Mouse (Mus musculus) midbrain, postnatal 0 days (tissue): Measurements from ENCODE around the gene Ccdc88c. TPM values are rescaled to one million over a fixed set of nuclear protein-coding genes. Genes with fewer than 3 reads are reported as not detected.
"Not testable (repeated sequence)": the region's sequence is repeated elsewhere in the genome, so short reads cannot be mapped to it uniquely, and the experiment has no call there.

Experiments
- ATAC-seq: fragments of 200-750 bp; cut with Nextera tagmentation; 2 replicates; pipeline ENCODE4 v1.8.0; 2017; ENCODE audit warnings: moderate number of reproducible peaks, mild to moderate bottlenecking, moderate TSS enrichment, moderate library complexity; ENCODE audit not compliant: low FRiP score
- DNase-seq: peaks from one replicate; pipeline ENCODE4 v3.0.0-alpha.2; 2015; ENCODE audit warnings: low spot score
- H3K27ac ChIP-seq: fragments of 300-500 bp; sonication (generic); 2 replicates; pipeline ENCODE4 v1.5.1; 2014; ENCODE audit warnings: low read depth, mild to moderate bottlenecking, low read length, mixed read lengths
- H3K27me3 ChIP-seq: fragments of 300-500 bp; sonication (generic); 2 replicates; pipeline ENCODE4 v1.6.1; 2014; ENCODE audit warnings: low read length, control low read depth, mixed read lengths; ENCODE audit not compliant: insufficient read depth
- H3K36me3 ChIP-seq: fragments of 300-500 bp; sonication (generic); 2 replicates; pipeline ENCODE4 v1.6.1; 2014; ENCODE audit warnings: low read length, control low read depth, mixed read lengths; ENCODE audit not compliant: insufficient read depth
- H3K4me1 ChIP-seq: fragments of 300-500 bp; sonication (generic); 2 replicates; pipeline ENCODE4 v1.6.1; 2014; ENCODE audit warnings: mild to moderate bottlenecking, control low read depth, antibody characterized with exemption, low read length, mixed read lengths; ENCODE audit not compliant: insufficient read depth
- H3K4me2 ChIP-seq: fragments of 300-500 bp; sonication (generic); 2 replicates; pipeline ENCODE4 v1.6.1; 2014; ENCODE audit warnings: low read depth, mild to moderate bottlenecking, low read length, mixed read lengths; ENCODE audit not compliant: poor library complexity, severe bottlenecking
- H3K4me3 ChIP-seq: fragments of 300-500 bp; sonication (generic); 2 replicates; pipeline ENCODE4 v1.5.1; 2014; ENCODE audit warnings: low read depth, mild to moderate bottlenecking, low read length, moderate library complexity
- H3K9ac ChIP-seq: fragments of 300-500 bp; sonication (generic); replicated peaks from 2 replicates; pipeline ENCODE4 v1.6.1; 2014; ENCODE audit warnings: mild to moderate bottlenecking, low read length, moderate library complexity, mixed read lengths; ENCODE audit not compliant: poor library complexity, severe bottlenecking
- H3K9me3 ChIP-seq: fragments of 300-500 bp; sonication (generic); 2 replicates; pipeline ENCODE4 v1.6.1; 2016; ENCODE audit warnings: low read length, control low read depth
- CTCF ChIP-seq: IDR thresholded peaks from 2 replicates; pipeline ENCODE4 v1.5.1; 2016; ENCODE audit warnings: antibody characterized with exemption, mild to moderate bottlenecking
- WGBS: fragments of 180-500 bp; shearing (Covaris S2); extraction: QIAGEN DNeasy Blood & Tissue Kit; methylation state at CpG from one replicate; pipeline ENCODE4 v1.1.7; 2014; 5-methylcytosine and 5-hydroxymethylcytosine counted together
- polyA plus RNA-seq: library from polyadenylated mRNA; unstranded; fragments of >200 nt; fragmentation: Nextera tagmentation; extraction: Ambion mirVana; gene quantifications from 2 replicates; pipeline ENCODE4 v1.2.1, GENCODE M21; 2015
- total RNA-seq: library from RNA; depleted of rRNA; stranded (reverse); fragments of >200 nt; gene quantifications from 2 replicates; pipeline ENCODE4 v1.2.3, GENCODE M21; 2014

Gene Ccdc88c
- total and polyA plus RNA-seq, 2 experiments from 2014 or later = 12.6 to 24.8 TPM

GRCm38 (mm10) chr12:101014549-101015164 lies 14.2 kb downstream of the Ccdc88c start:
- peaks cover 9% of the 10 kb centered on the region; the same call in 1 of the 2 replicates for H3K4me1 ChIP-seq
- H3K27me3 ChIP-seq = no peaks in the 10 kb centered on the region
- no peak overlapping the region for H3K9ac ChIP-seq
- no peak overlapping the region for H3K4me3 ChIP-seq
- no peak for TF ChIP-seq CTCF
- ATAC-seq (no peak), DNase-seq (no peak)
- 70% methylated on average over 10 of the region's 10 CpGs for WGBS
- H3K27ac ChIP-seq = no peak overlapping the region
- H3K36me3 ChIP-seq = no peaks in the 10 kb centered on the region
- H3K4me2 ChIP-seq = no peak overlapping the region
- H3K9me3 ChIP-seq = no peaks in the 10 kb centered on the region

GRCm38 (mm10) chr12:101013668-101014067 lies 15.2 kb downstream of the Ccdc88c start:
- not testable (repeated sequence) for H3K9ac ChIP-seq, H3K4me1 ChIP-seq, DNase-seq, H3K27ac ChIP-seq, H3K4me3 ChIP-seq, ATAC-seq, H3K4me2 ChIP-seq, H3K9me3 ChIP-seq, H3K36me3 ChIP-seq, H3K27me3 ChIP-seq
- WGBS = 89% methylated on average over 9 of the region's 9 CpGs

GRCm38 (mm10) chr12:101013078-101013665 lies 15.7 kb downstream of the Ccdc88c start:
- Histone ChIP-seq H3K4me3 (no peak overlapping the region), H3K9ac (no peak overlapping the region), H3K36me3 (no peaks in the 10 kb centered on the region), H3K4me2 (no peak overlapping the region), H3K4me1 (peaks cover 9% of the 10 kb centered on the region), H3K27ac (no peak overlapping the region), H3K27me3 (no peaks in the 10 kb centered on the region), H3K9me3 (no peaks in the 10 kb centered on the region)
- DNase-seq = no peak
- no peak for ATAC-seq
- WGBS = 45% methylated on average over 8 of the region's 8 CpGs
- TF ChIP-seq CTCF = no peak

- Histone ChIP-seq H3K9me3 (no peaks in the 10 kb centered on the region), H3K27me3 (no peaks in the 10 kb centered on the region), H3K4me1 (peaks cover 12% of the 10 kb centered on the region), H3K27ac (no peak overlapping the region), H3K9ac (no peak overlapping the region), H3K36me3 (no peaks in the 10 kb centered on the region), H3K4me2 (no peak overlapping the region), H3K4me3 (no peak overlapping the region)
- ATAC-seq = peak; percentile 39; the same call in 1 of the 2 replicates
- no peak for DNase-seq
- TF ChIP-seq CTCF = no peak
- 32% methylated on average over 17 of the region's 17 CpGs for WGBS
These were observed 16.4 kb downstream of the Ccdc88c start for GRCm38 (mm10) chr12:101012197-101013077.

GRCm38 (mm10) chr12:101011017-101011416 lies 17.8 kb downstream of the Ccdc88c start:
- no peak for TF ChIP-seq CTCF
- DNase-seq = no peak
- H3K9ac ChIP-seq = no peak overlapping the region
- H3K27me3 ChIP-seq = no peaks in the 10 kb centered on the region
- no peaks in the 10 kb centered on the region for H3K36me3 ChIP-seq
- no peak overlapping the region for H3K4me2 ChIP-seq
- no peak for ATAC-seq
- H3K9me3 ChIP-seq = no peaks in the 10 kb centered on the region
- peaks cover 12% of the 10 kb centered on the region for H3K4me1 ChIP-seq
- H3K4me3 ChIP-seq = no peak overlapping the region
- WGBS = 88% methylated on average over 7 of the region's 7 CpGs
- no peak overlapping the region for H3K27ac ChIP-seq
